Mouse (Mus musculus): ENCODE measurements around the gene Il17d. TPM values are rescaled to one million over a fixed set of nuclear protein-coding genes. Genes with fewer than 3 reads are reported as not detected.

Gene Il17d
- total RNA-seq, 1 experiment from 2014 or later, result 1.9 TPM

Other genes starting within 250 kb of the Il17d start
- gene Cryl1, start 126.2 kb upstream of the Il17d start, total RNA-seq (2021), result 12.0 and 19.8 TPM in 2 replicates
- 8.3 and 11.2 TPM in 2 replicates for gene Ift88, start 100.7 kb upstream of the Il17d start, total RNA-seq (2021)
- gene Eef1akmt1, start 46.8 kb downstream of the Il17d start, total RNA-seq (2021), result 26.8 and 28.6 TPM in 2 replicates
- gene Xpo4, start 140.7 kb downstream of the Il17d start, total RNA-seq (2021), result 42.9 and 48.4 TPM in 2 replicates
- gene Gm49361, start 221.3 kb downstream of the Il17d start, total RNA-seq (2021), result not detected in 2 replicates
- 37.4 and 48.5 TPM in 2 replicates for gene Lats2, start 233.6 kb downstream of the Il17d start, total RNA-seq (2021)